Mouse (Mus musculus) heart, embryonic 16.5 days (tissue): ENCODE data around the gene Sparc. TPM values are rescaled to one million over a fixed set of nuclear protein-coding genes. Genes with fewer than 3 reads are reported as not detected.
A peak's percentile ranks its signal among the peaks of the same experiment; 100 is the strongest.

Experiments
- ATAC-seq: fragments of 200-750 bp; cut with Nextera tagmentation; replicated peaks from 2 replicates; pipeline ENCODE4 v1.8.0; 2017; ENCODE audit warnings: moderate number of reproducible peaks; ENCODE audit not compliant: insufficient read depth, low FRiP score; ENCODE audit errors: extremely low read depth
- H3K27ac ChIP-seq: fragments of 300-500 bp; sonication (generic); 2 replicates; pipeline ENCODE4 v1.5.1; 2014; ENCODE audit warnings: mild to moderate bottlenecking, low read length, control low read depth, moderate library complexity
- H3K27me3 ChIP-seq: fragments of 300-500 bp; sonication (generic); 2 replicates; pipeline ENCODE4 v1.6.1; 2014; ENCODE audit warnings: low read length, mixed read lengths; ENCODE audit not compliant: control insufficient read depth, insufficient read depth
- H3K36me3 ChIP-seq: fragments of 300-500 bp; sonication (generic); 2 replicates; pipeline ENCODE4 v1.6.1; 2014; ENCODE audit not compliant: control insufficient read depth, insufficient read depth
- H3K4me1 ChIP-seq: fragments of 300-500 bp; sonication (generic); 2 replicates; pipeline ENCODE4 v1.6.1; 2014; ENCODE audit warnings: low read length, mixed read lengths; ENCODE audit not compliant: control insufficient read depth, insufficient read depth
- H3K4me2 ChIP-seq: fragments of 300-500 bp; sonication (generic); 2 replicates; pipeline ENCODE4 v1.6.1; 2014; ENCODE audit warnings: low read depth, mild to moderate bottlenecking, control low read depth, low read length
- H3K4me3 ChIP-seq: fragments of 300-500 bp; sonication (generic); 2 replicates; pipeline ENCODE4 v1.5.1; 2014; ENCODE audit warnings: mild to moderate bottlenecking, control low read depth, low read length
- H3K9ac ChIP-seq: fragments of 300-500 bp; sonication (generic); 2 replicates; pipeline ENCODE4 v1.6.1; 2014; ENCODE audit warnings: low read length, control low read depth
- H3K9me3 ChIP-seq: fragments of 300-500 bp; sonication (generic); replicated peaks from 2 replicates; pipeline ENCODE4 v1.6.1; 2016; ENCODE audit warnings: low read length; ENCODE audit not compliant: control insufficient read depth
- WGBS: fragments of 180-500 bp; shearing (Covaris S2); extraction: QIAGEN DNeasy Blood & Tissue Kit; methylation state at CpG from one replicate; pipeline ENCODE4 v1.1.7; 2014; 5-methylcytosine and 5-hydroxymethylcytosine counted together
- polyA plus RNA-seq: library from polyadenylated mRNA; unstranded; fragments of >200 nt; fragmentation: Nextera tagmentation; extraction: Ambion mirVana; gene quantifications from 2 replicates; pipeline ENCODE4 v1.2.1, GENCODE M21; 2015

Gene Sparc
- polyA plus RNA-seq, 1 experiment from 2014 or later = 1,876 TPM

DNA sequence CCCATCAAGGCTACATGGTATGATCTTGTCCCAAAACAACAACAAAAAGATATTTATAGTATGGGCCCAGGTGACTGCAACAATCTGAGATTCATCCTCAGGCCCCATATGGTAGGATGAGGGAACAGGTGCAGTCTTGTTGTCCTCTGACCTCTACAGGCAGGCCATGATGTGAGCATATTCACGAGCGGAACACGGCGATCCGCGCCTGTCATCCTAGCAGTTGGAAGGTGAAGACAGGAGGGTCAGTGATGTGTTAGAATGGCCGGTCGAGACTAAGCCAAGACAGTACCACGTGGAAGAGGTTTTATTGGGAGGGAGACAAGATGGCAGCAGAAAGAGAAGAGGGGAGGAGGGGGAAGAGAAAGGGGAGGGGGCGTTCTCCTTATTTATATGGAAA, 41.7 kb upstream of the Sparc start:
- no peaks in the 10 kb centered on the region for H3K36me3 ChIP-seq
- H3K4me2 ChIP-seq = no peak overlapping the region
- no peak for ATAC-seq
- no peak overlapping the region for H3K4me3 ChIP-seq
- no peaks in the 10 kb centered on the region for H3K9me3 ChIP-seq
- H3K9ac ChIP-seq = no peak overlapping the region
- 79% methylated on average over 10 of the region's 10 CpGs for WGBS
- no peaks in the 10 kb centered on the region for H3K27me3 ChIP-seq
- H3K27ac ChIP-seq = no peak overlapping the region
- H3K4me1 ChIP-seq = peaks cover 15% of the 10 kb centered on the region

DNA sequence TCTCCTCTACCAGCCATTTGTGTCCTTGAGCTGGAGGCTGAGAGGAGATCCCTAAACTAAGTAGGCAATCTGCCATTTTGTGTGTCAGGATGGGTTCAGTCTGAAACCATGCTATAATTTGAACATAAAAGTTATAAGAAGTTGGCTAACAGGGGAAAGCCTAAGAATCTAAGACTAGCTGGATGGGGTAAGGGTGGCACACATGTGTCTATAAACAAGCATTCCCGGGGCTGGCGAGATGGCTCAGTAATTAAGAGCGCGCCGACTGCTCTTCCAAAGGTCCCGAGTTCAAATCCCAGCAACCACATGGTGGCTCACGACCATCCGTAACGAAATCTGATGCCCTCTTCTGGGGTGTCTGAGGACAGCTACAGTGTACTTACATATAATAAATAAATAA, 39.2 kb upstream of the Sparc start:
- Histone ChIP-seq H3K9me3 (no peaks in the 10 kb centered on the region), H3K27me3 (no peaks in the 10 kb centered on the region), H3K4me1 (peaks cover 14% of the 10 kb centered on the region), H3K9ac (no peak overlapping the region), H3K36me3 (no peaks in the 10 kb centered on the region), H3K27ac (no peak overlapping the region), H3K4me3 (no peak overlapping the region), H3K4me2 (no peak overlapping the region)
- WGBS = 95% methylated on average over 9 of the region's 9 CpGs
- ATAC-seq = no peak

DNA sequence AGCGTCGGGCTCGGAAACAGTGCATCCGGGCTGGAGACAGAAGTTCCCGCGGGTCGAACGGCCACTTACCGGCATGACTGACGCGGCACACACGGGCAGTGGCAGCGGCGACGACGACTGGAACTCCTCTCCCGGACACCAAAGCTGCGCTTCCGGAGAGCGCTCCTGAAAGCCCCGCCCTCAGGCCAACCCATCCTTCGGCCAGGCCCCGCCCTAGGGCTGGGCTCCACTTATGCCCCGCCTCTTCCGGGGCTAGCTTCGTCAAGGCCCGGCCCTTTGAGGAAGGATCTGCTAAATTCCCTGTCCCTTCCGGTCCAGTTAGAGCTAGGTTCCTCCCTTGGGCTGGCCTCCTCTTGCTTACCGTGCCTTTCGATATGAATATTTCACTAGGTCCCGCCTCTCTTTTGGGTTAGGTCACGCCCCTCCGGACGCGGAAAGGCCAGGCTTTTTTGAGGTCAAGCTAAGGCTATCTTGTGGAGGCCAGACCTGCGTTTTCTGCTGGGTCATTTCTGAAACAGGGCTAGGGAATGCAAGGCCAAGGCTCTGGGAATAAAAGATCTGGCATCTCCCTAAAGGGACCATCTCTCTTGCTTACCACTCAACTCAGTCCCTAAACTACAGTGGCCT, 38.1 kb upstream of the Sparc start, which contains the start of gene Atox1:
Gene Atox1 (minus strand): TSS at position 221 of the 627 bp plus-strand sequence.
- WGBS = under 1% methylated on average over 36 of the region's 36 CpGs
- peak within 1 kb of the TSS; percentile 78 for H3K9ac ChIP-seq
- peak within 1 kb of the TSS; percentile 90 for H3K4me2 ChIP-seq
- H3K36me3 ChIP-seq = no peaks in the 10 kb centered on the region
- peak; percentile 97 for ATAC-seq
- H3K4me1 ChIP-seq = peaks cover 14% of the 10 kb centered on the region
- peak within 1 kb of the TSS; percentile 83 for H3K27ac ChIP-seq
- no peaks in the 10 kb centered on the region for H3K9me3 ChIP-seq
- no peaks in the 10 kb centered on the region for H3K27me3 ChIP-seq
- peak within 1 kb of the TSS; percentile 84 for H3K4me3 ChIP-seq

DNA sequence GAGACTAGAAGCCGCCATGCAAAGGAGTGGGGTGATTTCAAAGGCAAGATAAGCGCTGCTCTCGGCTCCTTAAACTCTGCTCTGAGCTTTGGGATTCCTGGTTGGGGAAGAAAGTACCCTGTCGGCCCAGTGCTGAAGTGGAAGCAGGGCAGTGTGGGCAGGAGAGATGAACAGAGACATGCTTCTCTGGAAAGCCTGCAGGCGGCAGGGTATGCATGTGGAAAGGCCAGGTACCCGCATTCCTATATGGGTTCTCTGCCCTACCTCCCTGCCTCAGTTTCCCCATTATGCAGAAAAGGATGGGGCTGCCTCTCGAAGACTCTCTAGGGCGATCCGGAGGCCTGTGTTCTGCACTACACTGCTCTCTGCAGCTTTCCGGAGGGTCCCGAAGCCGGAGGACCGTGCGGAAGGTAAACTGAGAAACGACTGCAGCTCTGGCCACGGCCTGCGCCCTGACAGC, 37.6 kb upstream of the Sparc start:
- Histone ChIP-seq H3K36me3 (no peaks in the 10 kb centered on the region), H3K9ac (peak overlapping the region; percentile 78), H3K4me1 (peaks cover 14% of the 10 kb centered on the region), H3K4me2 (peak overlapping the region; percentile 90), H3K9me3 (no peaks in the 10 kb centered on the region), H3K4me3 (peak overlapping the region; percentile 84), H3K27ac (peak overlapping the region; percentile 83), H3K27me3 (no peaks in the 10 kb centered on the region)
- ATAC-seq = peak; percentile 43
- WGBS = under 1% methylated on average over 17 of the region's 17 CpGs

DNA sequence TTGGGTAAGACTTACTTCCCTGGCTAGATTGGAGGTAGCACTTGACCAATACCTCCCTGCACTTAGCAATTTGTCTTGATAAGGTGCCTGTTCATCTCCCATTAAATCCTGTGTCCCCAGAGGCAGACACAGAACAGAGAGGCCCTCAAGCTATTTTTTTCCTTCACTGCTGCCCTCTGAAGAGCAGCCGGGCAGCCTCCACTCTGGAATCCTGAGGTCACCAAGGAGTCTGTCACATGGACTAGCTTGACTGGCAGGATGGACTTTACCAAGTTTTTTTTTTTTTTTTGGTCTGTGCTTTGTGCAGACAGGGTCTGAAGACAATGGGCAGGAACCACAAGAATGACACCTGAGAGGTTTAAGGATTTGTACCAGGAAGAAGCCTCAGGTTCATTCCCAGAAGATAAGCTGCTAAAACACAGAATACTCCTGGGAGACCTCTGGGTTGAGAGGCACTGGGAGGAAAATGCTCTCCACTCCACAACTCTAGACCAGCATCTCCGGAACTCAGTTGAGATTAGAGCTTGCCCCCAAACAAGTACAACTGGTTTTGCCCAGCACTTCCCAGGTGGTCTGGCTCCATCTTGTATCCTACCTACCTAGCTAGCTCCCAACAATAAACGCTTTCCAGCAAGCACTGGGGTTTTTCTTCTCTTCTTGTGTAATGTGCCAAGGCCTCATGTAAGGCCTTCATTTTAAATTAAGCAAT, 37.0 kb upstream of the Sparc start:
- H3K9me3 ChIP-seq = no peaks in the 10 kb centered on the region
- H3K27me3 ChIP-seq = no peaks in the 10 kb centered on the region
- peak overlapping the region; percentile 78 for H3K9ac ChIP-seq
- peaks cover 14% of the 10 kb centered on the region for H3K4me1 ChIP-seq
- H3K4me2 ChIP-seq = peak overlapping the region; percentile 90
- no peak for ATAC-seq
- peak overlapping the region; percentile 84 for H3K4me3 ChIP-seq
- peak overlapping the region; percentile 83; the same call in 1 of the 2 replicates for H3K27ac ChIP-seq
- 11% methylated on average over 3 of the region's 3 CpGs for WGBS
- H3K36me3 ChIP-seq = no peaks in the 10 kb centered on the region

DNA sequence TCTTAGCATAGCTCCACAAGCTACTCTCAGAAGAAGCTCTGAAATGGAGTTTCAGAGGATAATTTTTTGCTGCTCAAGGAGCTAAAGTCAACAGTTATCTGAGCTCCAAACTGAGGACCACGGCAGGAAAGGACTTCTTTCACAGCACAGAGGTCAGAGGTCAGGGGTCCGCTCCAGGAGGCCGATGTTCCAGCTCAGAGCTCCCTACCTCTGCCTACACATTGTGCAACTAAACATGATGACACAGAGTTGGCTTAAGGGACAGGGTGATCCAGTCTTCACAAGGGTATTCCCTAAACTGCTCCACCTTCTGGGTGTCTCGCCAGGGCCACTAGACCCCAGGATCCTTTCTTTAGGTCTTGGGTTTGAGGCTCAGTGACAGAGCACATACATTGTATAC, 35.5 kb upstream of the Sparc start:
- no peak for ATAC-seq
- H3K9me3 ChIP-seq = no peaks in the 10 kb centered on the region
- H3K4me2 ChIP-seq = no peak overlapping the region
- H3K4me1 ChIP-seq = peaks cover 14% of the 10 kb centered on the region
- no peak overlapping the region for H3K27ac ChIP-seq
- no peaks in the 10 kb centered on the region for H3K36me3 ChIP-seq
- no peaks in the 10 kb centered on the region for H3K27me3 ChIP-seq
- WGBS = 63% methylated on average over 4 of the region's 4 CpGs
- no peak overlapping the region for H3K4me3 ChIP-seq
- H3K9ac ChIP-seq = no peak overlapping the region

DNA sequence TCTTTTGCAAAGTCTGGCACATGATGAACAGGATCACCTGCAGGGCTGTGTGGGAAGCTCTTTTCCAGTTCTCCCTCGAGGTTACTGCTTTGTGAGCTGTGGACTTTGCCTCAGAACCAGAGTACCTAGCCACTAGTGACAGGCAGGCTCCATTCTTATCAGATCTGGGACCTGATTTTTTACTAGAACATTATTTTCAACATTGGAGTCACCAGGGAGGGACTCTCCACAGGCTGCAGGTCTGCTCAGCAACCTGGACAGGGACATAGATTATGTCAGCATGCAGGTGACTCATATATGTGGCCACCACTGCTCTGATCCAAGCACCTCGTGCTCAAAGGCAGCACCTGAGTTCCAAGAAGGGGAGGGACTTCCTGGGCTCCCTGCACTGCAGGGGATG, 32.2 kb upstream of the Sparc start:
- WGBS = 69% methylated on average over 2 of the region's 2 CpGs
- H3K27ac ChIP-seq = no peak overlapping the region

DNA sequence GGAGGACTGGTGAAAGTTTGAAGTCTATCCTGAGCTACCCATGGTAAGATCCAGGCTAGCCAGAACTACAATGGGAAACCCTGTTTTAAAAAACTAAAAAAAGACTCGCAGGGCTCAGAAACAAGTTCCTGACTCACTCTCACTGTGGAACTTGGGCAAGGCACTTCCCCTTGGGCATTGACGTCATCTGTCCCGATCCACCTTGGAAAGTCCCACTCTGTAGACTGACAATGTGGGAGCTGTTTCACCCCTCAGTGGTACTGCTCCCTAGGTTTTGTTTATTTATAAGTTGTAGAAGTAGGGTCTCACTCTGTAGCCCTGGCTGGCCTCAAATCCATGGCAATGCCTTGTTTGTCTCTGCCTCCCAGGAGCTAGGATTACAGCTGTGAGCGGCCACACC, 30.7 kb upstream of the Sparc start:
- no peaks in the 10 kb centered on the region for H3K9me3 ChIP-seq
- 77% methylated on average over 4 of the region's 4 CpGs for WGBS
- H3K4me3 ChIP-seq = no peak overlapping the region
- H3K27me3 ChIP-seq = no peaks in the 10 kb centered on the region
- no peak overlapping the region for H3K9ac ChIP-seq
- no peaks in the 10 kb centered on the region for H3K4me1 ChIP-seq
- no peak for ATAC-seq
- H3K4me2 ChIP-seq = no peak overlapping the region
- peaks cover 7% of the 10 kb centered on the region; the same call in 1 of the 2 replicates for H3K36me3 ChIP-seq
- no peak overlapping the region for H3K27ac ChIP-seq

More for the DNA sequence above, 32.2 kb upstream of the Sparc start:
- Histone ChIP-seq H3K9ac (no peak overlapping the region), H3K9me3 (no peaks in the 10 kb centered on the region), H3K36me3 (0 out of 2 replicates have a peak, but pooled peaks cover 2% of the 10 kb centered on the region), H3K27me3 (no peaks in the 10 kb centered on the region), H3K4me2 (no peak overlapping the region), H3K4me3 (no peak overlapping the region), H3K4me1 (peaks cover 10% of the 10 kb centered on the region)
- ATAC-seq = no peak

DNA sequence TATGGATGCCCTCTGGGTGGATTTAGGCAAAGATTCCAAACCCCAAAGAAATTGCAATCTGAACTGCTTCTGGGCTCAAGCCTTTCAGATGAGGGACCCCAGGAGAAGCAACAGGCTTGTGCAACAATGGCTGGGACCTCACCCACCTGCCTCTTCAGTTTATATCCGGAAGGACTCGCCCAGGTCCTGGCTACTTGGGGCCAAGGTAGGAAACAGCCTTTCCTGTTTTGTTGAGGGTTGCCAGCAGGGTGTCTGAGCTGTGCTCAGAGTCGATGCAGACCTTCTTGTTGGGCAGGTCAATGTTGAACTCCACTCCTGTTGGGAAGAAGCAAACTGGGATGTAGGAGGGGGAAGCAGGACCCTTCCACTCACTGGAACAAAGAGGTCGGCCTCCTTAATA, 27.3 kb upstream of the Sparc start:
- no peak for ATAC-seq
- H3K27ac ChIP-seq = no peak overlapping the region

More for the DNA sequence above, 27.3 kb upstream of the Sparc start:
- Histone ChIP-seq H3K27me3 (no peaks in the 10 kb centered on the region), H3K4me1 (peaks cover 3% of the 10 kb centered on the region), H3K4me3 (no peak overlapping the region), H3K36me3 (peaks cover 7% of the 10 kb centered on the region; the same call in 1 of the 2 replicates), H3K9me3 (no peaks in the 10 kb centered on the region), H3K4me2 (no peak overlapping the region), H3K9ac (no peak overlapping the region)
- 63% methylated on average over 4 of the region's 4 CpGs for WGBS
